Mouse (Mus musculus): ENCODE results near the gene Setd1b. TPM values are rescaled to one million over a fixed set of nuclear protein-coding genes. Genes with fewer than 3 reads are reported as not detected.

Gene Setd1b
- 5.5 and 6.1 TPM in 2 replicates for total RNA-seq (2014; rRNA removed; ENCODE audit: low replicate concordance)
- 4.9 and 5.1 TPM in 2 replicates for polyA plus RNA-seq (2015; fragmentation: Nextera tagmentation; extraction: Ambion mirVana)

- no peaks in the 10 kb centered on the region for H3K9me3 ChIP-seq (replicated peaks; ENCODE audit: control insufficient read depth, low read length)
- no peak for TF ChIP-seq EP300 (IDR thresholded peaks at IDR 0.05; ENCODE audit: low read depth)
- DNase-seq (ENCODE audit: low spot score) (peak; percentile 37), ATAC-seq (ENCODE audit: insufficient read depth, low read depth) (peak; percentile 9; the same call in 1 of the 2 replicates)
- H3K9ac ChIP-seq (replicated peaks; ENCODE audit: low read depth, low read length), result peak within 1 kb of the TSS; percentile 98
- H3K27me3 ChIP-seq (ENCODE audit: control insufficient read depth, insufficient read depth, low read length), result no peaks in the 10 kb centered on the region
- H3K4me2 ChIP-seq (ENCODE audit: low read depth, low read length), result peak within 1 kb of the TSS; percentile 98
- peak within 1 kb of the TSS; percentile 100 for H3K27ac ChIP-seq (ENCODE audit: low read depth)
- H3K36me3 ChIP-seq (replicated peaks; ENCODE audit: control insufficient read depth, insufficient read depth, low read length), result peaks cover 19% of the 10 kb centered on the region
- peak within 1 kb of the TSS; percentile 92 for H3K4me3 ChIP-seq (ENCODE audit: low read depth, low read length)
- under 1% methylated on average over 62 of the region's 103 CpGs for WGBS
- peaks cover 24% of the 10 kb centered on the region for H3K4me1 ChIP-seq (ENCODE audit: control insufficient read depth, insufficient read depth)
Observed at GRCm38 (mm10) chr5:123142161-123143157, at the start of gene Setd1b. Gene Setd1b (plus strand): TSS chr5:123142193.

GRCm38 (mm10) chr5:123093077-123093633 lies 48.8 kb upstream of the Setd1b start:
- WGBS, result 75% methylated on average over 14 of the region's 14 CpGs
- no peak overlapping the region for H3K27ac ChIP-seq (ENCODE audit: low read depth)
- H3K4me1 ChIP-seq (ENCODE audit: control insufficient read depth, insufficient read depth), result no peaks in the 10 kb centered on the region
- no peaks in the 10 kb centered on the region for H3K9me3 ChIP-seq (replicated peaks; ENCODE audit: control insufficient read depth, low read length)
- no peak overlapping the region for H3K4me3 ChIP-seq (ENCODE audit: low read depth, low read length)
- TF ChIP-seq EP300 (IDR thresholded peaks at IDR 0.05; ENCODE audit: low read depth) (no peak), CTCF (IDR thresholded peaks at IDR 0.05; ENCODE audit: low read depth) (no peak)
- no peak overlapping the region for H3K9ac ChIP-seq (replicated peaks; ENCODE audit: low read depth, low read length)
- DNase-seq (ENCODE audit: low spot score) (no peak), ATAC-seq (ENCODE audit: insufficient read depth, low read depth) (no peak)
- H3K4me2 ChIP-seq (ENCODE audit: low read depth, low read length), result no peak overlapping the region
- H3K36me3 ChIP-seq (replicated peaks; ENCODE audit: control insufficient read depth, insufficient read depth, low read length), result 0 out of 2 replicates have a peak, but pooled peaks cover under 1% of the 10 kb centered on the region
- H3K27me3 ChIP-seq (ENCODE audit: control insufficient read depth, insufficient read depth, low read length), result no peaks in the 10 kb centered on the region

DNA sequence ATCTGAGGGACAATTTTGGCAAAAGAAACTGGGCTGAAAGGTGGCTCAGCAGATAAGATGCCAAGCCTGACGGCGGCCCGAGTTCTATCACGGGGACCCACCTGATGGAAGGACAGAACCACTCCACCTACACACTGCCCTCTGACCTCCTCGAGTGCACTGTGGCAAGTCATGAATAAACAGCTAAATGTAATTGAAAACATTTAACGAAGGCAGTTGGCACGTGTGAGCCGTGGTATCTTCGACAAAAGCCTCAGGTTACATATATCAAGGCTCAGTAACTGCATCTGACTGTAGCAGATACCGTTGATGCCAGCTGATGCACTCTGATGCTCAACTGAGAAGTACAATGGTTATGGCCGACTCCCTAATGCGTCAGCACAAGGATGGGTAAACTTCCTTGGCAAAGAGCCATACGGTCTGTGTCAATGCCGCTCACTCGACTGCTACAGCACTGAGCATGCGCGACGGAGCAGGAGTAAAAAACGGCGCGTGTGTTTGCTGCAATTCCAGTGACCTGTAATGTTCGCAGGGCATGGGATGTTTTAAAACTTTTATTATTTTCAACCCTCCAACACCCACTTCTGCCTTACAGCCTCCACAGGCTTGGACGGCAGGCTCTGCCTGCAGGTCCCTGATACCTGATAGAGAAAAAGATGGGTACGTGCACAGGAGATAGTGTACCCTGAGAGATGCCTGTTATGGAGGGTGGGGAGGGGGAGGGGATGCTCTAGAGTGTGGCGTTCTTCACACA lies 47.6 kb upstream of the Setd1b start:
- Histone ChIP-seq H3K4me3 (ENCODE audit: low read depth, low read length) (no peak overlapping the region), H3K27me3 (ENCODE audit: control insufficient read depth, insufficient read depth, low read length) (no peaks in the 10 kb centered on the region), H3K36me3 (replicated peaks; ENCODE audit: control insufficient read depth, insufficient read depth, low read length) (peaks cover 6% of the 10 kb centered on the region), H3K4me2 (ENCODE audit: low read depth, low read length) (no peak overlapping the region), H3K9ac (replicated peaks; ENCODE audit: low read depth, low read length) (no peak overlapping the region), H3K9me3 (replicated peaks; ENCODE audit: control insufficient read depth, low read length) (no peaks in the 10 kb centered on the region), H3K27ac (ENCODE audit: low read depth) (no peak overlapping the region), H3K4me1 (ENCODE audit: control insufficient read depth, insufficient read depth) (no peaks in the 10 kb centered on the region)
- DNase-seq (ENCODE audit: low spot score), result no peak
- no peak for ATAC-seq (ENCODE audit: insufficient read depth, low read depth)
- 78% methylated on average over 25 of the region's 25 CpGs for WGBS
- TF ChIP-seq EP300 (IDR thresholded peaks at IDR 0.05; ENCODE audit: low read depth), result no peak
- no peak for TF ChIP-seq CTCF (IDR thresholded peaks at IDR 0.05; ENCODE audit: low read depth)

DNA sequence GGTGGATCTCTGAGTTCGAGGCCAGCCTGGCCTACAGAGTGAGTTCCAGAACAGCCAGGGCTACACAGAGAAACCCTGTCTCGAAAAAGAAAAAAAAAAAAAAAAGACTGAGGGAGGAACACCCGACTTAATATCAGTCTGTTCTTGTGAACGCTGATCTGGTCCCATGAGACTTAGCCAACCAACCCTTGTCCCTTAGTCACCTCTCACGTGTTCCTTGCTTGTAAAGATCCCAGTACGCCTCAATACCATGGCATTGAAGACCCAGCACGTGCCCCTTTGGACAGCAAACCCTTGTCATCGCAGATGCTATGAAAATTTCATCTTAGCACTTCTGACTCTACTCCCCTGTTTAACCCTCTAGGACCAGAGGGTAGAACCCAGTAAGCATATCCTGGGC lies 45.7 kb upstream of the Setd1b start:
- H3K4me3 ChIP-seq (ENCODE audit: low read depth, low read length), result no peak overlapping the region
- H3K4me1 ChIP-seq (ENCODE audit: control insufficient read depth, insufficient read depth), result no peaks in the 10 kb centered on the region
- no peaks in the 10 kb centered on the region for H3K27me3 ChIP-seq (ENCODE audit: control insufficient read depth, insufficient read depth, low read length)
- DNase-seq (ENCODE audit: low spot score) (no peak), ATAC-seq (ENCODE audit: insufficient read depth, low read depth) (no peak)
- no peak overlapping the region for H3K27ac ChIP-seq (ENCODE audit: low read depth)
- WGBS, result 95% methylated on average over 8 of the region's 8 CpGs
- H3K9me3 ChIP-seq (replicated peaks; ENCODE audit: control insufficient read depth, low read length), result no peaks in the 10 kb centered on the region
- peaks cover 17% of the 10 kb centered on the region for H3K36me3 ChIP-seq (replicated peaks; ENCODE audit: control insufficient read depth, insufficient read depth, low read length)
- H3K9ac ChIP-seq (replicated peaks; ENCODE audit: low read depth, low read length), result no peak overlapping the region
- H3K4me2 ChIP-seq (ENCODE audit: low read depth, low read length), result no peak overlapping the region
- no peak for TF ChIP-seq CTCF (IDR thresholded peaks at IDR 0.05; ENCODE audit: low read depth)
- TF ChIP-seq EP300 (IDR thresholded peaks at IDR 0.05; ENCODE audit: low read depth), result no peak

- H3K4me2 ChIP-seq (ENCODE audit: low read depth, low read length), result no peak overlapping the region
- H3K9ac ChIP-seq (replicated peaks; ENCODE audit: low read depth, low read length), result no peak overlapping the region
- H3K36me3 ChIP-seq (replicated peaks; ENCODE audit: control insufficient read depth, insufficient read depth, low read length), result peaks cover 22% of the 10 kb centered on the region
- H3K27ac ChIP-seq (ENCODE audit: low read depth), result no peak overlapping the region
- peaks cover 4% of the 10 kb centered on the region; the same call in 1 of the 2 replicates for H3K4me1 ChIP-seq (ENCODE audit: control insufficient read depth, insufficient read depth)
- WGBS, result 80% methylated on average over 2 of the region's 2 CpGs
- no peaks in the 10 kb centered on the region for H3K27me3 ChIP-seq (ENCODE audit: control insufficient read depth, insufficient read depth, low read length)
- DNase-seq (ENCODE audit: low spot score) (no peak), ATAC-seq (ENCODE audit: insufficient read depth, low read depth) (no peak)
- H3K9me3 ChIP-seq (replicated peaks; ENCODE audit: control insufficient read depth, low read length), result no peaks in the 10 kb centered on the region
- no peak overlapping the region for H3K4me3 ChIP-seq (ENCODE audit: low read depth, low read length)
- TF ChIP-seq EP300 (IDR thresholded peaks at IDR 0.05; ENCODE audit: low read depth) (no peak), CTCF (IDR thresholded peaks at IDR 0.05; ENCODE audit: low read depth) (no peak)
Observed at GRCm38 (mm10) chr5:123098487-123098886, 43.5 kb upstream of the Setd1b start.
